Mouse (Mus musculus): Measurements from ENCODE around the gene Snx6.
"Not testable (repeated sequence)": the region's sequence is repeated elsewhere in the genome, so short reads cannot be mapped to it uniquely, and the experiment has no call there.

Gene Snx6

GRCm38 (mm10) chr12:54709691-54710493 is 85.6 kb downstream of the Snx6 start:
- DNase-seq (ENCODE audit: low read depth, low spot score): not testable (repeated sequence)

DNA sequence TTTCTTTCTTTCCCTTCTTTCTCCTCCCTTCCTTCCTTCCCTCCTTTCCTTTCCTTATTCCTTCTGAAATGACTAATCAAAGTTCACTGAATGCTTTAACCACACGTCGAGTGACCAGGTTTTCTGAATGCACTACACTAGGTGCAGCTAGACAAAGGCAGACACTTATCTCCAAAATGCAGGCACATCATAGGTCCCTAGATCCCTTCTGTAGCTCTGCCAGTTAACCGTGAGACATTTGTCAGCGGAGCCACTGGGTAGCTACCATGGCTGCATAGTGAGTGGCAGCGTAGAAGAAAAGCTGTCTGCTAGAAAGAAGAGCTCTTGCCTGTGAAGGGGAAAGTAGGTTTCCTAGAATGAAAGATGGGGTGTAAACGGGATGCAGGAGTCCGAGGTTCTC is 96.1 kb downstream of the Snx6 start:
- DNase-seq (ENCODE audit: low read depth, low spot score): no peak

- DNase-seq (ENCODE audit: low read depth, low spot score): no peak
These were observed 97.7 kb downstream of the Snx6 start for GRCm38 (mm10) chr12:54697791-54698250.

GRCm38 (mm10) chr12:54697003-54697597 is 98.4 kb downstream of the Snx6 start:
- no peak for DNase-seq (ENCODE audit: low read depth, low spot score)
